Mouse (Mus musculus) cerebellum, adult (tissue): ENCODE measurements around the gene Ptpn1.
A peak's percentile ranks its signal among the peaks of the same experiment; 100 is the strongest.

Experiments
- ATAC-seq: cut with Nextera tagmentation; 2 replicates; pipeline ENCODE4 v1.9.2; 2017; ENCODE audit warnings: mild to moderate bottlenecking, moderate library complexity, mixed read lengths; ENCODE audit not compliant: insufficient number of reproducible peaks, low FRiP score, low TSS enrichment

Gene Ptpn1

GRCm38 (mm10) chr2:167942926-167943633 lies 11.2 kb downstream of the Ptpn1 start:
- peak; percentile 31; the same call in 1 of the 2 replicates for ATAC-seq

GRCm38 (mm10) chr2:167944193-167944592 lies 12.3 kb downstream of the Ptpn1 start:
- ATAC-seq = no peak

- ATAC-seq = no peak
These were observed 13.6 kb downstream of the Ptpn1 start for GRCm38 (mm10) chr2:167945451-167945850.

GRCm38 (mm10) chr2:167947251-167947650 lies 15.4 kb downstream of the Ptpn1 start:
- no peak for ATAC-seq

- no peak for ATAC-seq
These were observed 16.2 kb downstream of the Ptpn1 start for GRCm38 (mm10) chr2:167948047-167948446.

- ATAC-seq = no peak
These were observed 16.7 kb downstream of the Ptpn1 start for GRCm38 (mm10) chr2:167948557-167948956.

- no peak for ATAC-seq
These were observed 17.4 kb downstream of the Ptpn1 start for GRCm38 (mm10) chr2:167949250-167949649.

- ATAC-seq = no peak
These were observed 18.0 kb downstream of the Ptpn1 start for GRCm38 (mm10) chr2:167949808-167950207.

- no peak for ATAC-seq
These were observed 18.8 kb downstream of the Ptpn1 start for GRCm38 (mm10) chr2:167950681-167951080.

- no peak for ATAC-seq
These were observed 19.7 kb downstream of the Ptpn1 start for GRCm38 (mm10) chr2:167951301-167952211.

- no peak for ATAC-seq
These were observed 22.0 kb downstream of the Ptpn1 start for GRCm38 (mm10) chr2:167953819-167954218.

- no peak for ATAC-seq
These were observed 23.1 kb downstream of the Ptpn1 start for GRCm38 (mm10) chr2:167954928-167955327.

- no peak for ATAC-seq
These were observed 25.7 kb downstream of the Ptpn1 start for GRCm38 (mm10) chr2:167957539-167957938.

GRCm38 (mm10) chr2:167958082-167958788 lies 26.4 kb downstream of the Ptpn1 start:
- ATAC-seq = peak; percentile 38; the same call in 1 of the 2 replicates

- 0 out of 2 replicates have a peak, but pooled peaks have one; percentile 13 for ATAC-seq
These were observed 27.0 kb downstream of the Ptpn1 start for GRCm38 (mm10) chr2:167958843-167959242.

GRCm38 (mm10) chr2:167959384-167959911 lies 27.6 kb downstream of the Ptpn1 start:
- no peak for ATAC-seq

- ATAC-seq = no peak
These were observed 28.1 kb downstream of the Ptpn1 start for GRCm38 (mm10) chr2:167959996-167960395.

- no peak for ATAC-seq
These were observed 28.7 kb downstream of the Ptpn1 start for GRCm38 (mm10) chr2:167960584-167960983.

GRCm38 (mm10) chr2:167962347-167962746 lies 30.5 kb downstream of the Ptpn1 start:
- ATAC-seq = no peak

GRCm38 (mm10) chr2:167963176-167963575 lies 31.3 kb downstream of the Ptpn1 start:
- no peak for ATAC-seq
